Mouse (Mus musculus): ENCODE data around the gene Tmem127.

DNA sequence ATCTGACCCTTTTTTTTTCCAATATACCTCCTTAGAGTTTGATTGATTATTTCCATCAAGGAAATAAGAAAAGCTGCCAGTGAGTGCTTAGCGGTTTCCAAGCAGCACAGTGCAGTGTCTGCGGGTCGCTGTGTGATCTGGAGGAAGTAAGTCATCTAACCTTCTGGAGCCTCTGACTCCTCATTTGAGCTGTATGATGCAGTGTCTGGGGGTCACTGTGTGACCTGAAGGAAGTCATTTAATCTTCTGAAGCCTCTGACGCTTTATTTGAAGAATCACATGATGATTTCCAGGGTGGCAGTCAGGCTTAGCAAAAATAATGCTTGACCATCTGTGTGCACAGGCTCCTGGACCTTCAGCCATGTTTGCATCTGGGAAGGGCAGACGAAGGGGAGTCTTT, 5.1 kb downstream of the Tmem127 start:
- no peak for TF ChIP-seq CTCF (IDR thresholded peaks at IDR 0.05; ENCODE audit: low read depth, low read length)
- TF ChIP-seq GATA1 (IDR thresholded peaks at IDR 0.05; ENCODE audit: borderline replicate concordance, low read length) = no peak
- TF ChIP-seq GATA2 (IDR thresholded peaks at IDR 0.05; ENCODE audit: borderline replicate concordance, low read depth, low read length) = no peak
- no peak for TF ChIP-seq POLR2AphosphoS5 (IDR thresholded peaks at IDR 0.05; ENCODE audit: insufficient replicate concordance, low read depth, low read length)
- TF ChIP-seq TAL1 (conservative IDR thresholded peaks at IDR 0.05; ENCODE audit: low read depth, low read length) = no peak
